Comparison of ENCODE assay signal across 29 mouse cellular contexts in the genomic region with DNA sequence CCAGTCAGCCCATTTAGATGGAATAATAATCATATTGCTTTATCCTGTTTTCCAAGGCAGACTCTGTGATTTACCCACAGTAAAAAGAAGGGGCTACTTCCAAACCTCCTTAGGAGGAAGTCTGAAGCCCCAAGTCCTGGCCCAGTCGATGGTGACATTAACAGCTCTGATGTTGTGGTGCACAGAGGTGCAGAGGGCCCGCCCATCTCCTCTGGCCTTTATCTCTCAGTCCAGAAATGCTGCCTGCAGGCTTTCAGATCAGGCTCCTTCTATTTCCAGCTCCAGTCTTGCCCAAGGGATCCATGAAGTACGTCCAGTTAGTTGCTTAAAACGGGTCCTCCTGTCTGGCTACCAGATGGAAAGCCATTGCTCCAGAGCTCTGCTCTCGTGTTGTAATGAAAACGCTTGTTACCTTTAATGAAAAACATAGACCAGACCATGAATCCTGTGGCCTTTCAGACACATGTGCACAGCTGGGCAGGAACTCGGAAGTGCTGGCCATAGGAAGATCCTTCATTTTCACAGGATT.
DNase-seq lines count a peak whose midpoint lies in the region; ATAC-seq and TF ChIP-seq lines count a peak whose summit lies in the region.
"Had no signal": no experiment of that assay in that cellular context is flagged by ENCODE, and none has a peak within 500 bp of the region (broad histone marks: within the 10 kb centered on the region; RNA-seq: fewer than 3 reads in every experiment).

No protein-coding gene starts in this region.

- H3K9me3 ChIP-seq in limb, embryonic 13.5 days = no peaks in the 10 kb centered on the region
- H3K9me3 ChIP-seq in liver, embryonic 13.5 days (replicated peaks) = no peaks in the 10 kb centered on the region
- H3K9me3 ChIP-seq: embryonic facial prominence, embryonic 15.5 days; hindbrain, embryonic 13.5 days; midbrain, embryonic 13.5 days had no signal

- no peak for ATAC-seq in limb, embryonic 13.5 days (ENCODE audit: low FRiP score, low read depth)
- ATAC-seq in liver, embryonic 13.5 days (ENCODE audit: low read depth) = peak; percentile 86
- ATAC-seq: forebrain, postnatal 0 days; intestine, embryonic 16.5 days; midbrain, embryonic 13.5 days had no signal

- peak overlapping the region; percentile 58 for H3K27ac ChIP-seq in gastrocnemius, adult 2 months
- H3K27ac ChIP-seq in brown adipose tissue, adult 24 weeks (replicated peaks; ENCODE audit: low read depth, low read length) = peak overlapping the region; percentile 26; the same call in 1 of the 2 replicates
- H3K27ac ChIP-seq in limb, embryonic 13.5 days = peak overlapping the region; percentile 69
- H3K27ac ChIP-seq in liver, embryonic 13.5 days = no peak overlapping the region
- H3K27ac ChIP-seq: embryonic facial prominence, embryonic 10.5 days; embryonic facial prominence, embryonic 15.5 days; forebrain, embryonic 12.5 days; heart, adult 2 months; hindbrain, embryonic 13.5 days; left cerebral cortex, adult 2 months; macrophage; midbrain, embryonic 13.5 days had no signal

- H3K27me3 ChIP-seq in limb, embryonic 13.5 days = no peaks in the 10 kb centered on the region
- no peaks in the 10 kb centered on the region for H3K27me3 ChIP-seq in liver, embryonic 13.5 days
- H3K27me3 ChIP-seq: embryonic facial prominence, embryonic 15.5 days; forebrain, embryonic 12.5 days; hindbrain, embryonic 13.5 days; midbrain, embryonic 13.5 days had no signal

- H3K4me3 ChIP-seq in gastrocnemius, adult 2 months = no peak overlapping the region
- H3K4me3 ChIP-seq in brown adipose tissue, adult 24 weeks (ENCODE audit: insufficient read depth, low read depth, low read length) = no peak overlapping the region
- no peak overlapping the region for H3K4me3 ChIP-seq in limb, embryonic 13.5 days
- H3K4me3 ChIP-seq in liver, embryonic 13.5 days (replicated peaks) = no peak overlapping the region
- H3K4me3 ChIP-seq: embryonic facial prominence, embryonic 10.5 days; embryonic facial prominence, embryonic 15.5 days; forebrain, embryonic 12.5 days; heart, adult 2 months; hindbrain, embryonic 13.5 days; left cerebral cortex, adult 2 months; midbrain, embryonic 13.5 days had no signal

- no peak for TF ChIP-seq CTCF in gastrocnemius, adult 2 months (IDR thresholded peaks at IDR 0.05)

- no peaks in the 10 kb centered on the region for H3K36me3 ChIP-seq in limb, embryonic 13.5 days
- no peaks in the 10 kb centered on the region for H3K36me3 ChIP-seq in liver, embryonic 13.5 days
- H3K36me3 ChIP-seq: embryonic facial prominence, embryonic 10.5 days; embryonic facial prominence, embryonic 15.5 days; forebrain, embryonic 12.5 days; G1E; hindbrain, embryonic 13.5 days; midbrain, embryonic 13.5 days had no signal

- intact Hi-C loops in gastrocnemius, adult 2 months (cut with DNase I) = no loop called here
- intact Hi-C loops in gastrocnemius, postnatal 14 days (cut with DNase I; ENCODE audit: low total_unique reads) = no loop called here

- 21% methylated on average over 7 of the region's 7 CpGs for WGBS in limb, embryonic 13.5 days
- WGBS in liver, embryonic 13.5 days (ENCODE audit: insufficient replicate concordance) = 43% methylated on average over 7 of the region's 7 CpGs

- no peak overlapping the region for H3K9ac ChIP-seq in limb, embryonic 13.5 days
- H3K9ac ChIP-seq in liver, embryonic 13.5 days = no peak overlapping the region
- H3K9ac ChIP-seq: embryonic facial prominence, embryonic 15.5 days; forebrain, embryonic 12.5 days; forebrain, postnatal 0 days; hindbrain, embryonic 13.5 days; midbrain, embryonic 13.5 days had no signal

- peaks cover 27% of the 10 kb centered on the region for H3K4me1 ChIP-seq in brown adipose tissue, adult 24 weeks (ENCODE audit: control insufficient read depth, insufficient read depth, insufficient read length, low read length)
- peaks cover 43% of the 10 kb centered on the region for H3K4me1 ChIP-seq in limb, embryonic 13.5 days
- peaks cover 20% of the 10 kb centered on the region for H3K4me1 ChIP-seq in liver, embryonic 13.5 days (replicated peaks)
- H3K4me1 ChIP-seq: midbrain, embryonic 13.5 days had no signal

- no peak overlapping the region for H3K4me2 ChIP-seq in limb, embryonic 13.5 days (replicated peaks)
- no peak overlapping the region for H3K4me2 ChIP-seq in liver, embryonic 13.5 days
- H3K4me2 ChIP-seq: embryonic facial prominence, embryonic 15.5 days; forebrain, embryonic 12.5 days; hindbrain, embryonic 13.5 days; midbrain, embryonic 13.5 days had no signal

- peak; percentile 34 for DNase-seq in gastrocnemius, adult 2 months
- DNase-seq in gastrocnemius, postnatal 14 days = no peak
- DNase-seq in liver, embryonic 13.5 days = peak; percentile 9
- DNase-seq in embryo, embryonic 10 days (ENCODE audit: low spot score) = no peak
- DNase-seq in adipocyte (ENCODE audit: low spot score) = no peak
- DNase-seq in cerebellum, postnatal 14 days = no peak
- DNase-seq: adrenal gland, postnatal 14 days; cerebellum, adult 11-12 months; cerebellum, postnatal 10 days; forebrain, postnatal 0 days; heart, adult 2 months; heart, postnatal 4 days; kidney, adult 9 months; kidney, postnatal 25 days; lung, adult 2 months; lung, postnatal 10 days; thymus, adult 2 months; thymus, postnatal 36 days had no signal

Comparison
In these comparisons a context has a peak if more than half of its experiments do, and no peak if none do; other contexts are left out.
1. DNase-seq: peak in gastrocnemius, adult 2 months (single experiment) and liver, embryonic 13.5 days (single experiment); none in gastrocnemius, postnatal 14 days (single experiment), embryo, embryonic 10 days (single experiment), adipocyte (single experiment) and cerebellum, postnatal 14 days (0 of 2).